Mouse (Mus musculus) testis, adult 2 months (tissue): ENCODE data around the gene Sel1l3. TPM values are rescaled to one million over a fixed set of nuclear protein-coding genes. Genes with fewer than 3 reads are reported as not detected.

Experiments
- H3K27ac ChIP-seq: fragments of 200-500 bp; 2 replicates; pipeline ENCODE4 v1.5.1; 2012; ENCODE audit warnings: low read depth, low read length; ENCODE audit not compliant: control insufficient read depth, insufficient read depth
- H3K27me3 ChIP-seq: fragments of 200-500 bp; 2 replicates; pipeline ENCODE4 v1.6.1; 2012; ENCODE audit warnings: mild to moderate bottlenecking, low read length, moderate library complexity; ENCODE audit not compliant: control insufficient read depth, insufficient read depth
- H3K36me3 ChIP-seq: fragments of 200-500 bp; 2 replicates; pipeline ENCODE4 v1.6.1; 2012; ENCODE audit warnings: mild to moderate bottlenecking, low read length; ENCODE audit not compliant: control insufficient read depth, insufficient read depth
- H3K4me1 ChIP-seq: fragments of 200-500 bp; 2 replicates; pipeline ENCODE4 v1.6.1; 2012; ENCODE audit warnings: low read length; ENCODE audit not compliant: control insufficient read depth, insufficient read depth
- H3K4me3 ChIP-seq: fragments of 200-500 bp; 2 replicates; pipeline ENCODE4 v1.5.1; 2012; ENCODE audit warnings: low read depth, mild to moderate bottlenecking, low read length, moderate library complexity, mixed read lengths; ENCODE audit not compliant: control insufficient read depth
- CTCF ChIP-seq: fragments of 200-500 bp; IDR thresholded peaks from 2 replicates; pipeline ENCODE4 v1.5.1; 2012; ENCODE audit warnings: low read depth, mild to moderate bottlenecking, inconsistent platforms, low read length, moderate library complexity; ENCODE audit not compliant: control insufficient read depth, insufficient read depth, insufficient replicate concordance
- POLR2A ChIP-seq: fragments of 200-500 bp; IDR thresholded peaks from 2 replicates; pipeline ENCODE4 v1.6.1; 2012; ENCODE audit warnings: low read depth, mild to moderate bottlenecking, inconsistent platforms, low read length, moderate library complexity; ENCODE audit not compliant: control insufficient read depth
- polyA plus RNA-seq: library from polyadenylated mRNA; depleted of rRNA; stranded (reverse); fragments of >200 nt; gene quantifications from 2 replicates; pipeline ENCODE4 v1.2.3, GENCODE M21; 2012

Gene Sel1l3
- polyA plus RNA-seq, 1 experiment, result 0.64 TPM

GRCm38 (mm10) chr5:53202748-53203147, 11.0 kb downstream of the Sel1l3 start:
- Histone ChIP-seq H3K27me3 (no peaks in the 10 kb centered on the region), H3K36me3 (no peaks in the 10 kb centered on the region), H3K4me3 (no peak overlapping the region), H3K4me1 (no peaks in the 10 kb centered on the region), H3K27ac (no peak overlapping the region)
- no peak for TF ChIP-seq POLR2A
- TF ChIP-seq CTCF, result no peak

GRCm38 (mm10) chr5:53200825-53201224, 12.9 kb downstream of the Sel1l3 start:
- H3K4me1 ChIP-seq, result no peaks in the 10 kb centered on the region
- TF ChIP-seq CTCF, result no peak
- TF ChIP-seq POLR2A, result no peak
- H3K27ac ChIP-seq, result no peak overlapping the region
- H3K36me3 ChIP-seq, result no peaks in the 10 kb centered on the region
- no peak overlapping the region for H3K4me3 ChIP-seq
- H3K27me3 ChIP-seq, result no peaks in the 10 kb centered on the region

- H3K27ac ChIP-seq, result no peak overlapping the region
- no peaks in the 10 kb centered on the region for H3K36me3 ChIP-seq
- H3K27me3 ChIP-seq, result no peaks in the 10 kb centered on the region
- no peak overlapping the region for H3K4me3 ChIP-seq
- no peak for TF ChIP-seq CTCF
- TF ChIP-seq POLR2A, result no peak
- no peaks in the 10 kb centered on the region for H3K4me1 ChIP-seq
Observed at GRCm38 (mm10) chr5:53198408-53198807, 15.3 kb downstream of the Sel1l3 start.

- Histone ChIP-seq H3K27ac (no peak overlapping the region), H3K4me1 (no peaks in the 10 kb centered on the region), H3K27me3 (no peaks in the 10 kb centered on the region), H3K4me3 (no peak overlapping the region), H3K36me3 (no peaks in the 10 kb centered on the region)
- TF ChIP-seq POLR2A (no peak), CTCF (no peak)
Observed at GRCm38 (mm10) chr5:53196387-53197088, 17.2 kb downstream of the Sel1l3 start.

- no peaks in the 10 kb centered on the region for H3K27me3 ChIP-seq
- no peaks in the 10 kb centered on the region for H3K36me3 ChIP-seq
- TF ChIP-seq POLR2A (no peak), CTCF (no peak)
- no peak overlapping the region for H3K27ac ChIP-seq
- H3K4me1 ChIP-seq, result no peaks in the 10 kb centered on the region
- no peak overlapping the region for H3K4me3 ChIP-seq
Observed at GRCm38 (mm10) chr5:53194841-53195240, 18.9 kb downstream of the Sel1l3 start.

- H3K4me1 ChIP-seq, result no peaks in the 10 kb centered on the region
- no peak overlapping the region for H3K4me3 ChIP-seq
- H3K36me3 ChIP-seq, result no peaks in the 10 kb centered on the region
- TF ChIP-seq CTCF, result no peak
- TF ChIP-seq POLR2A, result no peak
- no peak overlapping the region for H3K27ac ChIP-seq
- H3K27me3 ChIP-seq, result no peaks in the 10 kb centered on the region
Observed at GRCm38 (mm10) chr5:53194421-53194820, 19.3 kb downstream of the Sel1l3 start.

- H3K27ac ChIP-seq, result no peak overlapping the region
- TF ChIP-seq POLR2A, result no peak
- no peak for TF ChIP-seq CTCF
- H3K4me3 ChIP-seq, result no peak overlapping the region
- no peaks in the 10 kb centered on the region for H3K4me1 ChIP-seq
- H3K27me3 ChIP-seq, result no peaks in the 10 kb centered on the region
- no peaks in the 10 kb centered on the region for H3K36me3 ChIP-seq
Observed at GRCm38 (mm10) chr5:53193092-53194030, 20.4 kb downstream of the Sel1l3 start.
